ENCODE assay signal across 10 mouse cellular contexts in genomic region chrX:73451949-73452348, GRCm38 (mm10). TPM values are rescaled to one million over a fixed set of nuclear protein-coding genes. Genes with fewer than 3 reads are reported as not detected.
A peak's percentile ranks its signal among the peaks of the same experiment; 100 is the strongest.
DNase-seq lines count a peak whose midpoint lies in the region; ATAC-seq lines count a peak whose summit lies in the region.
"Had no signal": no experiment of that assay in that cellular context is flagged by ENCODE, and none has a peak within 500 bp of the region (broad histone marks: within the 10 kb centered on the region; RNA-seq: fewer than 3 reads in every experiment).

No protein-coding gene starts in this region.

- 0 out of 2 replicates have a peak, but pooled peaks cover 3% of the 10 kb centered on the region for H3K36me3 ChIP-seq in kidney, embryonic 16.5 days (ENCODE audit: insufficient read depth, low read length)
- no peaks in the 10 kb centered on the region for H3K36me3 ChIP-seq in neural tube, embryonic 11.5 days (ENCODE audit: control insufficient read depth, insufficient read depth, low read length)

- H3K4me2 ChIP-seq in kidney, embryonic 16.5 days (replicated peaks; ENCODE audit: low read depth, low read length) = no peak overlapping the region
- no peak overlapping the region for H3K4me2 ChIP-seq in neural tube, embryonic 11.5 days (ENCODE audit: low read depth)
- H3K4me2 ChIP-seq: embryonic facial prominence, embryonic 12.5 days; limb, embryonic 12.5 days had no signal

- no peaks in the 10 kb centered on the region for H3K4me1 ChIP-seq in kidney, embryonic 16.5 days (ENCODE audit: insufficient read depth, low read length)
- H3K4me1 ChIP-seq in neural tube, embryonic 11.5 days (ENCODE audit: control insufficient read depth, insufficient read depth, low read length) = no peaks in the 10 kb centered on the region
- H3K4me1 ChIP-seq: embryonic facial prominence, embryonic 12.5 days; limb, embryonic 12.5 days had no signal

- H3K9ac ChIP-seq in kidney, embryonic 16.5 days (replicated peaks; ENCODE audit: low read length) = no peak overlapping the region
- no peak overlapping the region for H3K9ac ChIP-seq in neural tube, embryonic 11.5 days (ENCODE audit: low read length)
- H3K9ac ChIP-seq: embryonic facial prominence, embryonic 12.5 days; limb, embryonic 12.5 days had no signal

- H3K4me3 ChIP-seq in kidney, embryonic 16.5 days (ENCODE audit: low read length) = no peak overlapping the region
- no peak overlapping the region for H3K4me3 ChIP-seq in neural tube, embryonic 11.5 days (ENCODE audit: low read depth, low read length)
- H3K4me3 ChIP-seq: embryonic facial prominence, embryonic 12.5 days; limb, embryonic 12.5 days had no signal

- ATAC-seq in kidney, embryonic 16.5 days (ENCODE audit: low FRiP score, low TSS enrichment) = no peak
- ATAC-seq in neural tube, embryonic 11.5 days (ENCODE audit: insufficient read depth, low FRiP score, low TSS enrichment) = no peak

- peaks cover 4% of the 10 kb centered on the region; the same call in 1 of the 2 replicates for H3K27me3 ChIP-seq in kidney, embryonic 16.5 days (ENCODE audit: insufficient read depth, low read length)
- H3K27me3 ChIP-seq in neural tube, embryonic 11.5 days (ENCODE audit: control insufficient read depth, insufficient read depth, low read length) = no peaks in the 10 kb centered on the region
- H3K27me3 ChIP-seq: embryonic facial prominence, embryonic 12.5 days had no signal

- no peaks in the 10 kb centered on the region for H3K9me3 ChIP-seq in kidney, embryonic 16.5 days (ENCODE audit: low read length)
- no peaks in the 10 kb centered on the region for H3K9me3 ChIP-seq in neural tube, embryonic 11.5 days (ENCODE audit: control insufficient read depth, low read length)
- H3K9me3 ChIP-seq: embryonic facial prominence, embryonic 12.5 days; limb, embryonic 12.5 days had no signal

- H3K27ac ChIP-seq in kidney, embryonic 16.5 days (ENCODE audit: low read length) = no peak overlapping the region
- H3K27ac ChIP-seq in neural tube, embryonic 11.5 days (ENCODE audit: low read depth, low read length) = no peak overlapping the region
- H3K27ac ChIP-seq: embryonic facial prominence, embryonic 12.5 days; limb, embryonic 12.5 days had no signal

- WGBS in kidney, embryonic 16.5 days = 20% methylated on average over 2 of the region's 2 CpGs
- WGBS in neural tube, embryonic 11.5 days = 20% methylated on average over 2 of the region's 2 CpGs

- DNase-seq in kidney, adult 9 months = peak; percentile 50
- DNase-seq in MN1 (ENCODE audit: low spot score) = peak; percentile 28
- peak; percentile 74 to 86 for DNase-seq in cerebellum, postnatal 25 days
- peak; percentile 50 to 64 for DNase-seq in gastrocnemius, postnatal 4 days (ENCODE audit: low spot score in 2 of 2)
- DNase-seq in left cerebral cortex, postnatal 25 days (ENCODE audit: low spot score in 2 of 2) = peak; percentile 42 to 54
- DNase-seq in neural tube, embryonic 11.5 days (ENCODE audit: low spot score) = peak; percentile 66
- DNase-seq in thymus, postnatal 36 days = peak; percentile 61 to 64

- intact Hi-C loops in left cerebral cortex, postnatal 25 days (cut with DNase I) = loop anchor here (2.0 kb wide), 1 partner anchor 45 kb away; no protein-coding TSS in a partner anchor

RNA-seq across cellular contexts. Expression of gene Haus7, which starts 6.9 kb away (rescaled TPM):
- 64.2 and 70.0 TPM in 2 replicates for polyA plus RNA-seq in kidney, embryonic 16.5 days (2015; fragmentation: Nextera tagmentation; extraction: Ambion mirVana)
- total RNA-seq in gastrocnemius, postnatal 4 days (2021) = 10 to 100 TPM; 23.3 to 27.7 TPM
- 1 to 10 TPM; 4.3 to 7.0 TPM for total RNA-seq in left cerebral cortex, postnatal 25 days (2021)
- polyA plus RNA-seq in neural tube, embryonic 11.5 days (2014; fragmentation: Nextera tagmentation; extraction: Ambion mirVana) = 76.1 and 81.4 TPM in 2 replicates

RNA-seq across cellular contexts. Expression of gene Trex2, which starts 16.8 kb away (rescaled TPM):
- polyA plus RNA-seq in kidney, embryonic 16.5 days (2015; fragmentation: Nextera tagmentation; extraction: Ambion mirVana) = not detected in 2 replicates
- not detected for total RNA-seq in gastrocnemius, postnatal 4 days (2021)
- total RNA-seq in left cerebral cortex, postnatal 25 days (2021) = not detected
- not detected in 2 replicates for polyA plus RNA-seq in neural tube, embryonic 11.5 days (2014; fragmentation: Nextera tagmentation; extraction: Ambion mirVana)
- polyA plus RNA-seq: embryonic facial prominence, embryonic 12.5 days; limb, embryonic 12.5 days had no signal

RNA-seq across cellular contexts. Expression of gene Bgn, which starts 31.5 kb away (rescaled TPM):
- polyA plus RNA-seq in kidney, embryonic 16.5 days (2015; fragmentation: Nextera tagmentation; extraction: Ambion mirVana) = 98.7 and 109 TPM in 2 replicates
- 100 to 1,000 TPM; 487 to 574 TPM for total RNA-seq in gastrocnemius, postnatal 4 days (2021)
- total RNA-seq in left cerebral cortex, postnatal 25 days (2021) = 10 to 100 TPM; 17.4 to 20.3 TPM
- 25.6 and 30.3 TPM in 2 replicates for polyA plus RNA-seq in neural tube, embryonic 11.5 days (2014; fragmentation: Nextera tagmentation; extraction: Ambion mirVana)

RNA-seq across cellular contexts. Expression of gene Zfp92, which starts 41.1 kb away (rescaled TPM):
- polyA plus RNA-seq in kidney, embryonic 16.5 days (2015; fragmentation: Nextera tagmentation; extraction: Ambion mirVana) = 0.10 TPM in 1 of 2 replicates, not detected in the other
- not detected for total RNA-seq in gastrocnemius, postnatal 4 days (2021)
- total RNA-seq in left cerebral cortex, postnatal 25 days (2021) = 1 to 10 TPM; 1.4 to 2.3 TPM
- polyA plus RNA-seq in neural tube, embryonic 11.5 days (2014; fragmentation: Nextera tagmentation; extraction: Ambion mirVana) = not detected in 2 replicates

RNA-seq across cellular contexts. Expression of gene Atp2b3, which starts 50.9 kb away (rescaled TPM):
- 0.19 TPM in 2 replicates for polyA plus RNA-seq in kidney, embryonic 16.5 days (2015; fragmentation: Nextera tagmentation; extraction: Ambion mirVana)
- total RNA-seq in gastrocnemius, postnatal 4 days (2021) = 1 to 10 TPM; 4.6 to 9.7 TPM
- total RNA-seq in left cerebral cortex, postnatal 25 days (2021) = 10 to 100 TPM; 94.7 to 95.0 TPM
- 0.43 and 0.52 TPM in 2 replicates for polyA plus RNA-seq in neural tube, embryonic 11.5 days (2014; fragmentation: Nextera tagmentation; extraction: Ambion mirVana)

Comparison
In these comparisons a context has a peak if more than half of its experiments do, and no peak if none do; other contexts are left out.
1. DNase-seq: peak in every context shown above with its lines; median percentile 80 in cerebellum, postnatal 25 days; 66 in neural tube, embryonic 11.5 days; 62 in thymus, postnatal 36 days; 57 in gastrocnemius, postnatal 4 days; 50 in kidney, adult 9 months; 48 in left cerebral cortex, postnatal 25 days; 28 in MN1.
2. RNA of gene Bgn, which starts 31.5 kb away (total RNA-seq): 487 to 574 TPM in gastrocnemius, postnatal 4 days; 17.4 to 20.3 TPM in left cerebral cortex, postnatal 25 days; every median in the first group is over 10 times any median in the second.